Mouse (Mus musculus): ENCODE data around the gene Chit1.

GRCm38 (mm10) chr1:134105764-134106430 lies 5.1 kb upstream of the Chit1 start:
- TF ChIP-seq POLR2A (IDR thresholded peaks at IDR 0.05; ENCODE audit: control insufficient read depth in 1 of 2, insufficient read depth in 1 of 2, low read depth in 1 of 2, low read length in 2 of 2, poor library complexity in 1 of 2), result no peak
- no peak for TF ChIP-seq TCF12 (IDR thresholded peaks at IDR 0.05; ENCODE audit: low read depth, low read length)
- no peak for TF ChIP-seq CTCF (IDR thresholded peaks at IDR 0.05 in 2 of 3, conservative IDR thresholded peaks at IDR 0.05 in 1 of 3; ENCODE audit: control insufficient read depth in 1 of 3, insufficient read depth in 1 of 3, low read depth in 2 of 3, low read length in 3 of 3, poor library complexity in 1 of 3, severe bottlenecking in 1 of 3)
- no peak for TF ChIP-seq MAX (IDR thresholded peaks at IDR 0.05; ENCODE audit: low read length)
- no peak for TF ChIP-seq JUND (IDR thresholded peaks at IDR 0.05; ENCODE audit: low read depth, low read length)
- TF ChIP-seq ZMIZ1 (IDR thresholded peaks at IDR 0.05; ENCODE audit: low read depth, low read length), result no peak

All from MEL (cell line).